Mouse (Mus musculus): ENCODE results near the gene Tssc4.

GRCm38 (mm10) chr7:143119826-143120225 lies 50.8 kb downstream of the Tssc4 start:
- no peak for TF ChIP-seq CTCF (IDR thresholded peaks at IDR 0.05; ENCODE audit: control insufficient read depth, insufficient read depth, insufficient read length)
- TF ChIP-seq USF1 (IDR thresholded peaks at IDR 0.05; ENCODE audit: low read depth), result no peak
- no peak for TF ChIP-seq CEBPB (IDR thresholded peaks at IDR 0.05; ENCODE audit: low read depth)
- no peak for TF ChIP-seq MAX (IDR thresholded peaks at IDR 0.05)
- TF ChIP-seq MYOG (IDR thresholded peaks at IDR 0.05; ENCODE audit: control insufficient read depth, extremely low read depth, insufficient read length), result no peak
- no peak for TF ChIP-seq FOSL1 (IDR thresholded peaks at IDR 0.05; ENCODE audit: insufficient read depth, low read length, poor library complexity, severe bottlenecking)
- no peak for TF ChIP-seq MYOD1 (IDR thresholded peaks at IDR 0.05; ENCODE audit: control insufficient read depth, insufficient read length, low read depth)

Measured in C2C12 (cell line).